Mouse (Mus musculus) E14TG2a.4 (cell line): Measurements from ENCODE around the gene Pld5.

Experiments
- CTCF ChIP-seq: conservative IDR thresholded peaks from 2 replicates; pipeline ENCODE4 v1.5.1; 2014; ENCODE audit warnings: low read length
- NANOG ChIP-seq: IDR thresholded peaks from 2 replicates; pipeline ENCODE4 v1.6.1; 2014; ENCODE audit warnings: borderline replicate concordance, low read length, mixed read lengths
- POU5F1 ChIP-seq: IDR thresholded peaks from 2 replicates; pipeline ENCODE4 v1.6.1; 2014; ENCODE audit warnings: low read length, borderline replicate concordance

DNA sequence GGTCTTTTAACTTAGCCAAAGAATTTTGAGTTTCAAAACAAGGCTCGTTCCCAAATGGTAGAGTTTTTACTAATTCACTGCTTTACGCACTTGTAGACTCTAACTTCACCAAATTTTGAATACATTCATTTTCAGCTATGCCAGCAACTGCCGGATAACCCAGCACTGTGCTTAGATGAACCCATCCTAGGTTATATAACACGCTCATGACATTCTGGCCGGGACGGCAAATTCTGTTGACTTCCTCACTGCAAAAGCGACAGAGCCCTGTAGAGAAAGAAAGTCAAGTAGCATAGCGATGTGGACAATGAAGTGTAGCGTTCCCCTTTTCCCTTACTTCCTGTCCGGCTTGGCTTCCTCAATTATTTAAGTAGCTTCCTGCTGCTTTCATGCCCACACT lies 51.3 kb downstream of the Pld5 start:
- no peak for TF ChIP-seq CTCF
- no peak for TF ChIP-seq POU5F1
- no peak for TF ChIP-seq NANOG
